Mouse (Mus musculus) embryonic facial prominence, embryonic 13.5 days (tissue): ENCODE results near the gene Phf20. TPM values are rescaled to one million over a fixed set of nuclear protein-coding genes. Genes with fewer than 3 reads are reported as not detected.
A peak's percentile ranks its signal among the peaks of the same experiment; 100 is the strongest.

Source experiments
- ATAC-seq: fragments of 200-750 bp; cut with Nextera tagmentation; 2 replicates; pipeline ENCODE4 v1.8.0; 2017; ENCODE audit warnings: low read depth; ENCODE audit not compliant: insufficient number of reproducible peaks, insufficient read depth, low FRiP score, low TSS enrichment
- H3K27ac ChIP-seq: fragments of 300-500 bp; sonication (generic); 2 replicates; pipeline ENCODE4 v1.5.1; 2015; ENCODE audit warnings: moderate library complexity, mild to moderate bottlenecking, inconsistent platforms
- H3K27me3 ChIP-seq: fragments of 300-500 bp; sonication (generic); 2 replicates; pipeline ENCODE4 v1.6.1; 2015; ENCODE audit warnings: mild to moderate bottlenecking, inconsistent platforms
- H3K36me3 ChIP-seq: fragments of 300-500 bp; sonication (generic); 2 replicates; pipeline ENCODE4 v1.6.1; 2015; ENCODE audit warnings: mild to moderate bottlenecking, inconsistent platforms
- H3K4me1 ChIP-seq: fragments of 300-500 bp; sonication (generic); 2 replicates; pipeline ENCODE4 v1.6.1; 2015; ENCODE audit warnings: inconsistent platforms
- H3K4me2 ChIP-seq: fragments of 300-500 bp; sonication (generic); 2 replicates; pipeline ENCODE4 v1.6.1; 2015; ENCODE audit warnings: moderate library complexity, mild to moderate bottlenecking, inconsistent platforms
- H3K4me3 ChIP-seq: fragments of 300-500 bp; sonication (generic); 2 replicates; pipeline ENCODE4 v1.5.1; 2015; ENCODE audit warnings: mild to moderate bottlenecking, inconsistent platforms
- H3K9ac ChIP-seq: fragments of 300-500 bp; sonication (generic); 2 replicates; pipeline ENCODE4 v1.6.1; 2015; ENCODE audit warnings: mild to moderate bottlenecking, inconsistent platforms
- H3K9me3 ChIP-seq: fragments of 300-500 bp; sonication (generic); 2 replicates; pipeline ENCODE4 v1.6.1; 2016; ENCODE audit warnings: inconsistent platforms
- WGBS: fragments of 180-500 bp; shearing (Covaris S2); methylation state at CpG from one replicate; pipeline ENCODE4 v1.1.7; 2015; ENCODE audit warnings: mixed read lengths; 5-methylcytosine and 5-hydroxymethylcytosine counted together
- polyA plus RNA-seq: library from polyadenylated mRNA; unstranded; fragments of >200 nt; fragmentation: Nextera tagmentation; extraction: Ambion mirVana; gene quantifications from 2 replicates; pipeline ENCODE4 v1.2.1, GENCODE M21; 2015

Phf20 gene
- polyA plus RNA-seq, 1 experiment from 2014 or later = 90.3 TPM

DNA sequence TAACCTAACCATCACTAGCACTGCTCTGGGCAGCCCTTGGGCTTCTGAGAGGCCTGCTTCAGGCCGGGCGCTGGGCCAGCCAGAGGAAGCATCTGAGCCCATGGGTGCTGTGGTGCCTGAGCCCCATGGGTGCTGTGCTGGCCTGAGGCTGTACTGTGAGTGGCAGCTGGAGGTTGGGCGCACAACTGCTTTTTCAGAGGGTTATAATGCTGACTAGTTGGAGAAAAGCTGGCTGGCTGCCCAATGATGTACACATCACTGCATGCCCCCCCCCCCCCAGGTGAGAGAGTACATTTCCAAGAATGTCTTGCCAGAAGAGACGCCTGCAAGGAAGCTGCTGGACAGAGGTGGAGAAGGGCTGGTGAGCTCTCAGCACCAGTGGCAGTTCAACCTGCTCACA, 108.1 kb downstream of the Phf20 start:
- 92% methylated on average over 4 of the region's 4 CpGs for WGBS
- no peak for ATAC-seq
- H3K36me3 ChIP-seq = peaks cover 75% of the 10 kb centered on the region

DNA sequence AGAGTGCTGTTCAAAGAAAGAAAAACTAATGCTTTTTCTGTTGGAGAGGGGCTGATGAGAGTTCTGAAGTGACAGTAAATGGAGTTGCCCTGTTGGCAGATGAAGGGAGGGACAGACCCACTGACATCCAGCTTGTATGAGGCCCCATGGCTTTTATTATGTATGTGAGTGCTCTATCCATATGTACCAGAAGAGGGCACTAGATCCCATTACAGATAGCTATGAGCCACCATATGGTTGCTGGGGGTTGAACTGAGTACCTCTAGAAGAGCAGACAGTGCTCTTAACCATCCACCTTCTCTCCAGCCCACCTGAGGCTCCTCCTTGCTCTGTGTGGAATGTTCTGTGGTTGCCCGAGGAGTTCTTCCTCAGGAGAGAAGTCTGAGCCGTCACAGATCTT, 109.6 kb downstream of the Phf20 start:
- Histone ChIP-seq H3K27me3 (no peaks in the 10 kb centered on the region), H3K36me3 (peaks cover 71% of the 10 kb centered on the region), H3K4me2 (no peak overlapping the region), H3K9ac (no peak overlapping the region), H3K27ac (no peak overlapping the region), H3K4me3 (no peak overlapping the region), H3K9me3 (no peaks in the 10 kb centered on the region), H3K4me1 (no peaks in the 10 kb centered on the region)
- WGBS = 78% methylated on average over 2 of the region's 2 CpGs
- no peak for ATAC-seq

More for the DNA sequence above, 108.1 kb downstream of the Phf20 start:
- Histone ChIP-seq H3K9me3 (no peaks in the 10 kb centered on the region), H3K9ac (no peak overlapping the region), H3K4me2 (no peak overlapping the region), H3K27me3 (no peaks in the 10 kb centered on the region), H3K4me3 (no peak overlapping the region), H3K4me1 (no peaks in the 10 kb centered on the region), H3K27ac (no peak overlapping the region)

DNA sequence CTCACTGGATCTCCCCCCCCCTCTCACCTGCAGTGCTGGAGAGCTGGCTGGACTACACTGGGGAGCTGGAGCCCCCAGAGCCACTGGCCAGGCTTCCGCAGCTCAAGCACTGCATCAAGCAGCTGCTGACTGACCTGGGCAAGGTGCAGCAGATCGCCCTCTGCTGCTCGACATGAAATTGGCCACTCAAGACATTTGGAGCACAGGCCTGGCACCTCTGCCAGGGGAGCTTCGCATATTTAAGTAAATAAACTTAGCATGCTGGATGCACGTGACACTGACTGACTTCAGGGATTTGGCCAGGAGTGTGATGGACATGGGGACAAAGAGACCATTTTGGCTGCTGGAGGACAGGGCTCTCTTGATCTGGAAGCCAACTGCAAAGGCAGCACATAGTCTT, 111.0 kb downstream of the Phf20 start:
- 62% methylated on average over 5 of the region's 5 CpGs for WGBS
- no peak overlapping the region for H3K4me2 ChIP-seq
- ATAC-seq = no peak

DNA sequence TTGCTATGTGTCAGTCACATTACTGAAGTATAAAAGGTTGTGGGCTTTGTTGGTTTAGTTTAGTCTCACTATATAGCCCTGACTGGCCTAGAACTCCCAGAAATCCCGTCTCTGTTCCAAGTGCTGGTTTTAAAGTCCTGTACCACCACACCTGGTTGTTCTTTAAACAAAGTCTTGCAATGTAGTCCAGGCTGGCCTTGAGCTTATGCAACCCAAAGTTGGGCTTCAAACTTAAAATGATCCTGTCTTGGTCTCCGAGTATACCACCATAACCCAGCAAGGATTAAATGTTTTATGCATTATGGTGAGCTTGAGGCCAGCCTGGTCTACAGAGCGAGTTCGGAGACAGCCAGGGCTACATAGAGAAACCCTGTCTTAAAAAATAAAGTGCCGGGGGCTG, 113.7 kb downstream of the Phf20 start:
- Histone ChIP-seq H3K27me3 (no peaks in the 10 kb centered on the region), H3K9me3 (no peaks in the 10 kb centered on the region), H3K36me3 (peaks cover 33% of the 10 kb centered on the region), H3K4me3 (no peak overlapping the region), H3K9ac (no peak overlapping the region), H3K4me1 (peaks cover 11% of the 10 kb centered on the region), H3K27ac (no peak overlapping the region), H3K4me2 (no peak overlapping the region)
- WGBS = 96% methylated on average over 5 of the region's 5 CpGs
- no peak for ATAC-seq

More for the DNA sequence above, 111.0 kb downstream of the Phf20 start:
- no peaks in the 10 kb centered on the region for H3K27me3 ChIP-seq
- H3K36me3 ChIP-seq = peaks cover 59% of the 10 kb centered on the region
- peaks cover 6% of the 10 kb centered on the region; the same call in 1 of the 2 replicates for H3K4me1 ChIP-seq
- no peak overlapping the region for H3K27ac ChIP-seq
- H3K9ac ChIP-seq = no peak overlapping the region
- no peaks in the 10 kb centered on the region for H3K9me3 ChIP-seq
- H3K4me3 ChIP-seq = no peak overlapping the region

DNA sequence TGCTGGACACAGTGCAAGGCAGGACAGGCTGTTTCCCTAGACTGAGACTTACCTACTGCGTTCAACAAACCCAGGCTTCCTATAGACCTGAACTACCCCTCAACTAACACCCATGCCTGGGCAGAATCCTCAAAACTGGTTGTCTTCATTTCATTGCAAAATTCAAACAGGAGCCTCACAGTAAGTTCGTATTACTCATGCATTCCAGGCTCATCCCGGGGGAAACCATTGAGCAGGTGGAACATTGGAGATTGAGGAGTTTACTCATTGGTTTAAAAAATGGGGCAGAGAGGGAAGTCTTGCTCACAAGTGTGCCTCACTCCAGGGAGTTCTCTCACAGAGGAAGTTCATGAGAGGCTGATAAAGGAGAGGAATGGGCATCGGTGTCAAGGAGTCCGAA, 114.2 kb downstream of the Phf20 start:
- Histone ChIP-seq H3K9ac (no peak overlapping the region), H3K27ac (no peak overlapping the region), H3K4me3 (no peak overlapping the region), H3K9me3 (no peaks in the 10 kb centered on the region), H3K4me2 (no peak overlapping the region), H3K27me3 (no peaks in the 10 kb centered on the region), H3K4me1 (peaks cover 11% of the 10 kb centered on the region), H3K36me3 (peaks cover 29% of the 10 kb centered on the region)
- 88% methylated on average over 5 of the region's 5 CpGs for WGBS
- no peak for ATAC-seq

DNA sequence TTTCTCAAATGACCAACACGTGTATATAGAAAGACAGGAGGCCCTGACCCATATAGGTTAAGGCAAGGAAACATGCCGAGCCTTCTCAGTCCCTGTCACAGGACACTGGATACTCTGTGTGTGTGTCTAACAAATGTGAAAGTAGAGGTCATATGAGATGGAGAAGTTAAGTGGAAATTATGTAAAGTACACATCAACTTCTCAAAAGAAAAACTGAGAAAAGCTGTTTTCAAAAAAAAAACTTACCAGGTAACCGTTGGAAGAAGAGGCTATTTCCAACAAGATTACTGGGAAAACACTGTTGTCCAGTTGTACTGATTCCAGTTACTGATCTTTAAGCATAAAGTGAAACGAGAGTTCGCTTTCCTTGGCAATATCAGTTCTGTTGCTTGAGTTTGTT, 114.7 kb downstream of the Phf20 start:
- ATAC-seq = no peak
- Histone ChIP-seq H3K27me3 (no peaks in the 10 kb centered on the region), H3K4me2 (peak overlapping the region; percentile 83), H3K9me3 (no peaks in the 10 kb centered on the region), H3K36me3 (peaks cover 30% of the 10 kb centered on the region), H3K9ac (no peak overlapping the region), H3K27ac (peak overlapping the region; percentile 94; the same call in 1 of the 2 replicates), H3K4me3 (0 out of 2 replicates have a peak overlapping the region, but pooled peaks have one; percentile 94), H3K4me1 (peaks cover 11% of the 10 kb centered on the region)
- 93% methylated on average over 5 of the region's 5 CpGs for WGBS

DNA sequence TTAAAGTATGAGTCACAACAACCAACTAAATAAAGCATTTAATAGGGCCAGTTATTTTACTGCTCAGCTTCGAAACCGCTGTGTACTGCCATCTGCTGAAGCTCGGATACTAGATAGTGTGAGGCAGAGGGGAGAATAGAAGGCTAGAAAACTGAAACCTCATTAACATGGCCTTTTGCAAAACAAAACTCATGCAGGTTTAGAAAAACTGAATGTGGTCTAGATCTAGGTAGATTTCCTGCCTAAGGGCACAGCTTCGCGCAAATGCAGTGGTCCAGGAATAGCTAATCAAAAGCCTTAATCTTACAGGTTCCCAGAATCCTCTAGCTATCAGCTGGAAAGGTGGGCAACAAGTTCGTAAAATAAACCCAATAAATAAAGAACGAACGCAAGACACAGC, 115.2 kb downstream of the Phf20 start:
- H3K4me1 ChIP-seq = peaks cover 11% of the 10 kb centered on the region
- H3K4me3 ChIP-seq = peak overlapping the region; percentile 94
- H3K27ac ChIP-seq = peak overlapping the region; percentile 94
- no peaks in the 10 kb centered on the region for H3K27me3 ChIP-seq
- no peaks in the 10 kb centered on the region for H3K9me3 ChIP-seq
- 22% methylated on average over 8 of the region's 8 CpGs for WGBS
- H3K4me2 ChIP-seq = peak overlapping the region; percentile 83
- H3K9ac ChIP-seq = peak overlapping the region; percentile 97
- no peak for ATAC-seq
- peaks cover 29% of the 10 kb centered on the region for H3K36me3 ChIP-seq

DNA sequence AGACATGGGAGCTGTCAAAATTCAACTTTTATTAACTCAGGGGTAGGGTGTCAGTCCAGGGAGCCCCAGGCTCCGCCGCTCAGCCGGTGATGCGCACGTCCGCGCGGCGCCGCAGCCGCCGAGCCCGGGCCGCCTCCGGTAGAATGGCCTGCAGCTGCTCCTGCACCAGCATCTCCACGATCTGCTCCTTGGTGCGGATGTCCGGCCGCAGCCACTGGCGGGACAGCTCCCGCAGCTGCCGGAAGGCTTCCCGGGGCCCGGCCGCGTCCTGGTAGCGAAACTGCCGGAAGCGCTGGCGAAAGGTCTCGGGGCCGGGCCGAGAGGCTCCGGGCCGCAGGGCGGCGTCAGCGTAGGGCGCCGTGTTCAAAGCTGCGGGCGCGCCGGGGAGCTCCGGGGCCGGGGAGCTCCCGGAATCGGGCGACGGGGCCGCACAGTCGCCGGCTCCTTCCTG, 115.6 kb downstream of the Phf20 start:
- Histone ChIP-seq H3K4me1 (peaks cover 11% of the 10 kb centered on the region), H3K27me3 (no peaks in the 10 kb centered on the region), H3K4me3 (peak overlapping the region; percentile 94), H3K36me3 (peaks cover 26% of the 10 kb centered on the region), H3K9ac (peak overlapping the region; percentile 97), H3K4me2 (peak overlapping the region; percentile 83), H3K27ac (peak overlapping the region; percentile 94), H3K9me3 (no peaks in the 10 kb centered on the region)
- WGBS = under 1% methylated on average over 53 of the region's 53 CpGs
- ATAC-seq = 0 out of 2 replicates have a peak, but pooled peaks have one; percentile 18

DNA sequence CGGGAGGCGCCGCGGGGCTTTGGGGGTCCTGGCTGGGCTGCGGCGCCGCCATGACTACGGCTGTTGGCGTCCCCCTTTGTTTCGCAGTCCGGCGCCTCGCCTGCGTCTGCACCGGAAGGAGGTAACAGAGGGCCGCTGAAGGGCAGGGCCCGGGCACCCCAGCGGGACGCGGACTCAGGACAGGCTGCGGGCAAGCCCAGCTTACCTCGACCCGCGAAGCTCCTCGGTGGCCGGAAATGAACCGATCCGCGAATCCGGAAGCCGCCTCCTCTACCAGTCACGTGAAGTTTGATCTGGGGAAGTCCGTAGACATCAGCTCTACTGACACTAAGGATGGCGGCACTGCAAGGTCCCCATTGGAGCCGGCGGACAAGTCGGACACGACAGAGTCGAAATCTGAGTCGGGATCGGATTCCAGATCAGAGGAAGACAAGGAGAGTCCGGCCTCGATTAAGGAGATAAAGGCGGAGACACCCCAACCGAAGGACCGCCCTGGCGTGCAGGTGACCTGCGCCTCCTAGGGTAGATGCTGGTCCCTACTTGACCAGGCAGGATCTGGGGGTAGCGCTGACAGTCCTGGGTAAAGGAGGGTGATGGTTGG, 116.1 kb downstream of the Phf20 start, which contains the start of the genes Cnbd2 and Scand1:
Gene Cnbd2 (plus strand): TSS at position 3 of the 601 bp plus-strand sequence.
Gene Scand1 (minus strand): TSS at position 408 of the 601 bp plus-strand sequence.
- ATAC-seq = peak; percentile 84
- H3K4me1 ChIP-seq = peaks cover 11% of the 10 kb centered on the region

DNA sequence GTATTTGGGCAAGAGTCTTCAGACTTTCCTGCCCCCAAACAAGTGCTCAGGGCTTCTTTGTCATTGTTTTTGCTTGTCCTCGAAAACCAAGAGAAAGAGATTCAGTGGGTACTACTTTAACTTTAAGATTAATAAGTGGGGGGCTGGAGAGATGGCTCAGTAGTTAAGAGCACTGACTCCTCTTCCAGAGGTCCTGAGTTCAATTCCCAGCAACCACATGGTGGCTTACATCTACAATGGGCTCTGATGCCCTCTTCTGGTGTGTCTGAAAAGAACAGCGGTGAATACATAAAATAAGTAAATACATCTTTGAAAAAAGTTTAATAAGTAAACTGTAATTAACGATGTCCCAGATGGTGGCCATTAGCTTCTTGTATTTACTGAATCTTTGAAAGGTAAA, 116.9 kb downstream of the Phf20 start:
- WGBS = 54% methylated on average over 3 of the region's 3 CpGs
- Histone ChIP-seq H3K9me3 (no peaks in the 10 kb centered on the region), H3K4me1 (peaks cover 11% of the 10 kb centered on the region), H3K27ac (no peak overlapping the region), H3K36me3 (peaks cover 16% of the 10 kb centered on the region; the same call in 1 of the 2 replicates), H3K27me3 (no peaks in the 10 kb centered on the region), H3K4me3 (peak overlapping the region; percentile 94), H3K4me2 (peak overlapping the region; percentile 83), H3K9ac (peak overlapping the region; percentile 97)
- ATAC-seq = no peak

More for the DNA sequence above, 116.1 kb downstream of the Phf20 start, which contains the start of the genes Cnbd2 and Scand1:
- peaks cover 21% of the 10 kb centered on the region; the same call in 1 of the 2 replicates for H3K36me3 ChIP-seq
- H3K4me3 ChIP-seq = peak within 1 kb of the TSS; percentile 94
- H3K4me2 ChIP-seq = peak within 1 kb of the TSS; percentile 83
- H3K27me3 ChIP-seq = no peaks in the 10 kb centered on the region
- H3K27ac ChIP-seq = peak within 1 kb of the TSS; percentile 94
- under 1% methylated on average over 49 of the region's 49 CpGs for WGBS
- H3K9ac ChIP-seq = peak within 1 kb of the TSS; percentile 97
- no peaks in the 10 kb centered on the region for H3K9me3 ChIP-seq

DNA sequence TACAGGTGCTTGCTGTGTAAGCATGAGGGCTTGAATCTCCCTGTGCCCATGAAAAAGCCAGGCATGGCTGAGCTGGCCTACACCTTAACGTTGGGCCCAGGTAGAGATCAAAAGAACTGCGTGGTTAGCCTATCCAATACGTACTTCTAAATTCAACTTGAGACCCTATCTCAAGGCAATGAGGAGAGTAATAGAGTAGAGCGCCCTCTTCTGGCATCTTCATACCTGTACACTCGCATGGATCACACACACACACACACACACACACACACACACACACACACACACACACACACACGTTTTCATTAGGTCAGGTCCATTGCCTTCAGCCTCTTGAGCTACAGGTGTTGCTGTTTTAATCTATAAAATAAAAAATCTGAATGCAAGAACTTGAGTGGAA, 118.5 kb downstream of the Phf20 start:
- no peak for ATAC-seq
- no peak overlapping the region for H3K4me3 ChIP-seq
- no peaks in the 10 kb centered on the region for H3K27me3 ChIP-seq
- H3K9ac ChIP-seq = no peak overlapping the region
- H3K36me3 ChIP-seq = 0 out of 2 replicates have a peak, but pooled peaks cover 10% of the 10 kb centered on the region
- peaks cover 11% of the 10 kb centered on the region for H3K4me1 ChIP-seq
- no peak overlapping the region for H3K27ac ChIP-seq
- no peaks in the 10 kb centered on the region for H3K9me3 ChIP-seq
- 94% methylated on average over 6 of the region's 6 CpGs for WGBS
- no peak overlapping the region for H3K4me2 ChIP-seq

DNA sequence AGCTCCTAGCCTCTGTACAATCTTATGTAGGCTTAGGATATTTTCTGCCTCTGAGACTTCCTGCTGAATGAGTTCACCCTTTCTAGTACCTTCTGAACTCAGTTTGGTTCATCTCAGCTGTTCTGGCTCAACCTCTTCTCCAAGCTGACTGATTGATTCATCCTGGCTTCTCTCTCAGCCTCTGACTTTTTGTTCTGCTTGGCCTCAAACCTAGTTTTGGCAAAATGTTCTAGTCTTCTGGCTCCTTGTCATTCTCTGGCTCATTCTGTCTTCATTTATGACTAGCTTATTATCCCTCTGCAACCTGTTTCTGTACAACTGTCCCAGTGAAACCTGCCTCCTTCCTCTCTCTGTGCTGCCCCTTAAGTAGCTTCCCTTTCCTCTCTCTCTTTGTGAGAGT, 122.2 kb downstream of the Phf20 start:
- H3K27me3 ChIP-seq = no peaks in the 10 kb centered on the region
- H3K4me3 ChIP-seq = no peak overlapping the region
- H3K27ac ChIP-seq = no peak overlapping the region
- H3K4me2 ChIP-seq = no peak overlapping the region
- H3K36me3 ChIP-seq = 0 out of 2 replicates have a peak, but pooled peaks cover 3% of the 10 kb centered on the region
- ATAC-seq = no peak
- H3K9me3 ChIP-seq = no peaks in the 10 kb centered on the region
- no peak overlapping the region for H3K9ac ChIP-seq
- no peaks in the 10 kb centered on the region for H3K4me1 ChIP-seq
